Mouse (Mus musculus) lung, postnatal 0 days (tissue): ENCODE measurements around the gene Dusp5. TPM values are rescaled to one million over a fixed set of nuclear protein-coding genes. Genes with fewer than 3 reads are reported as not detected.
"Not testable (repeated sequence)": the region's sequence is repeated elsewhere in the genome, so short reads cannot be mapped to it uniquely, and the experiment has no call there.

ENCODE experiments used
- ATAC-seq: fragments of 200-750 bp; cut with Nextera tagmentation; 2 replicates; pipeline ENCODE4 v1.8.0; 2017; ENCODE audit warnings: moderate library complexity
- DNase-seq: peaks from one replicate; pipeline ENCODE4 v3.0.0-alpha.2; 2016; ENCODE audit warnings: low spot score
- H3K27ac ChIP-seq: fragments of 300-500 bp; sonication (generic); 2 replicates; pipeline ENCODE4 v1.5.1; 2014; ENCODE audit warnings: antibody characterized with exemption, mild to moderate bottlenecking, low read length, mixed read lengths
- H3K27me3 ChIP-seq: fragments of 300-500 bp; sonication (generic); replicated peaks from 2 replicates; pipeline ENCODE4 v1.6.1; 2014; ENCODE audit warnings: low read length, mixed read lengths; ENCODE audit not compliant: insufficient read depth
- H3K36me3 ChIP-seq: fragments of 300-500 bp; sonication (generic); 2 replicates; pipeline ENCODE4 v1.6.1; 2014; ENCODE audit warnings: low read length, mixed read lengths; ENCODE audit not compliant: insufficient read depth
- H3K4me1 ChIP-seq: fragments of 300-500 bp; sonication (generic); 2 replicates; pipeline ENCODE4 v1.6.1; 2014; ENCODE audit warnings: antibody characterized with exemption, low read depth, low read length, mixed read lengths; ENCODE audit not compliant: insufficient read depth
- H3K4me2 ChIP-seq: fragments of 300-500 bp; sonication (generic); replicated peaks from 2 replicates; pipeline ENCODE4 v1.6.1; 2014; ENCODE audit warnings: low read depth, mild to moderate bottlenecking, low read length, moderate library complexity, mixed read lengths
- H3K4me3 ChIP-seq: fragments of 300-500 bp; sonication (generic); 2 replicates; pipeline ENCODE4 v1.5.1; 2014; ENCODE audit warnings: low read depth, low read length
- H3K9ac ChIP-seq: fragments of 300-500 bp; sonication (generic); replicated peaks from 2 replicates; pipeline ENCODE4 v1.6.1; 2014; ENCODE audit warnings: low read depth, mild to moderate bottlenecking
- H3K9me3 ChIP-seq: fragments of 300-500 bp; sonication (generic); 2 replicates; pipeline ENCODE4 v1.6.1; 2016; ENCODE audit warnings: low read length, mixed read lengths
- CTCF ChIP-seq: IDR thresholded peaks from 2 replicates; pipeline ENCODE4 v1.5.1; 2016; ENCODE audit warnings: antibody characterized with exemption, mild to moderate bottlenecking
- EP300 ChIP-seq: IDR thresholded peaks from 2 replicates; pipeline ENCODE4 v1.6.1; 2016; ENCODE audit warnings: antibody characterized with exemption, mild to moderate bottlenecking, control low read depth
- WGBS: fragments of 180-500 bp; shearing (Covaris S2); extraction: QIAGEN DNeasy Blood & Tissue Kit; methylation state at CpG from one replicate; pipeline ENCODE4 v1.1.7; 2014; 5-methylcytosine and 5-hydroxymethylcytosine counted together
- polyA plus RNA-seq: library from polyadenylated mRNA; unstranded; fragments of >200 nt; fragmentation: Nextera tagmentation; extraction: Ambion mirVana; gene quantifications from 2 replicates; pipeline ENCODE4 v1.2.1, GENCODE M21; 2015

The Dusp5 gene
- polyA plus RNA-seq, 1 experiment from 2014 or later = 10.6 TPM

DNA sequence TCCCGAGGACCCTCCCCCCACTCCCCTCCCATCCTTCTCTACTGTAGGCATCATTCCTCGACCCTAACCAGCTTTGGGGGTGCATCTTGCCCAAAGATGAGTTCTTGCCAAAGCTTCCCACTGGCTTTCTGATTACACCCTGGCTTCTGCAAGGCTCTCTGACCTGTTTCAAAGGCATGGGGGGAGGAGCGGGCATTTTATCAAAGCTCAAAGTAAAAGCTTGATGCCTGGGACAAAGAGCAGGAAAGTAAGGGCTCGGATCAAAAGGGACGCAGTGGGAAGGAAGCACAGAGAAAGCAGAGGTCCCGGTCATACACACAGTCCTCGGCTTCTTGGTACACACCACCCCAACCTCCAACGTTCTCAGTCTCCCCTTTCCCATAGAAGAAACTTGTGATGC lies 45.2 kb downstream of the Dusp5 start:
- no peak for DNase-seq

DNA sequence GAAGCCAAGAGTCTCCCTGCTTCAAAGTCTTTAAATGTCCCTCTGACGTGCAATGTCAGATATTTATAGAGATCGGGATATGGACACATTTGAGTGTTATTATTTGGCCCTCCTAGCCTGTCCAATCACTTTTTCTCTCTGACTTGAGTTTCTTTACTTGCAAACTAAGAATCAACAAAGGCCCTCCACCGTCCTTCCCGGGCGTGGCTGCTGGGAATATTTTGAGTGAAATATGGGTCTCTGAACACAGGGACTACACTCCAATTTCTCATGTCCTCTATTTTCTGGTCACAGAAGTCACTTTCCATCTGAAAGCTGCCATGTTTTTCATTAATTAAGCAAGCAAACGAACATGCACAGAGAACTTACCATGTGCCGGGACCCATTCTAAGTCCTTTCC lies 45.6 kb downstream of the Dusp5 start:
- Histone ChIP-seq H3K4me1 (no peaks in the 10 kb centered on the region), H3K4me3 (no peak overlapping the region), H3K9me3 (no peaks in the 10 kb centered on the region), H3K9ac (no peak overlapping the region), H3K4me2 (no peak overlapping the region), H3K36me3 (no peaks in the 10 kb centered on the region), H3K27me3 (no peaks in the 10 kb centered on the region), H3K27ac (no peak overlapping the region)
- 80% methylated on average over 7 of the region's 7 CpGs for WGBS
- ATAC-seq = no peak
- TF ChIP-seq EP300 = no peak
- no peak for TF ChIP-seq CTCF
- no peak for DNase-seq

More for the DNA sequence above, 45.2 kb downstream of the Dusp5 start:
- H3K9me3 ChIP-seq = no peaks in the 10 kb centered on the region
- no peak for TF ChIP-seq EP300
- no peak for TF ChIP-seq CTCF
- 64% methylated on average over 8 of the region's 8 CpGs for WGBS
- no peaks in the 10 kb centered on the region for H3K27me3 ChIP-seq
- H3K36me3 ChIP-seq = no peaks in the 10 kb centered on the region
- no peak overlapping the region for H3K9ac ChIP-seq
- no peaks in the 10 kb centered on the region for H3K4me1 ChIP-seq
- ATAC-seq = no peak
- no peak overlapping the region for H3K27ac ChIP-seq
- no peak overlapping the region for H3K4me2 ChIP-seq
- no peak overlapping the region for H3K4me3 ChIP-seq

DNA sequence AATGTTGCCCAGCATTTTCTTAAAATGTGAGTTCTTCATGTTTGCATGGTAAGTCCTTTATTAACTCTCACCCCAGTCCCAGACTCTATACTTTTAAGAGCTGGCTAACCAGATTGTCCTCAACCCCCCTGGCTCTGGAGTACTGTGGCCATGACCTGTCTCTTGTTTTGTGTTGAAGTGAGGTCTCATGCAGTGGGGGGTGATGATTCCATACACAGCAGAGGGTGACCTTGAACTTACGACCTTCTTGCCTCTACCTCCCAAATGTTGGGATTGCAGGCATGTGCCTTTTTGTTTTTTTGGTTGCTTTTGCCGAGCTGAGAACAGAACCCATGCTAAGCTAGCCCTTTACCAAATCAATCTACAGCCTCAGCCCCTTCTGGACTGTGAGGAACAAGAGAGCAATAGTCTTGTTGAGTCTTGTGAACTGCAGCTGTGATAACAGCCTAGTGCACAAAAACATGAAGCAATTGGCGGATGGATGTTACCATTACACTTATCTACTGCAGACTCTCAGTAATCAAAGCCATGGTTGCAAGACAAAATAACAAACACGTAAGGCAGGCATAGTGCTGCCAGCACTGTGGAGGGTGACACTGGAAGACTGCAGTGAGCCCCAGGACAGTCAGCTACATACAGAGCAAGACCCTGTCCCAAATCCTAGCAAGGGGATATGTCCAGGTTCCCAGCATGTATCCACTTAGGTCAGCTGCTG lies 46.5 kb downstream of the Dusp5 start:
- H3K4me3 ChIP-seq = no peak overlapping the region
- DNase-seq = no peak
- WGBS = 72% methylated on average over 4 of the region's 4 CpGs
- ATAC-seq = peak; percentile 8; the same call in 1 of the 2 replicates
- no peaks in the 10 kb centered on the region for H3K9me3 ChIP-seq
- no peak overlapping the region; the same call in 1 of the 2 replicates for H3K4me2 ChIP-seq
- TF ChIP-seq CTCF (no peak), EP300 (no peak)
- no peaks in the 10 kb centered on the region for H3K27me3 ChIP-seq
- H3K36me3 ChIP-seq = no peaks in the 10 kb centered on the region
- H3K9ac ChIP-seq = no peak overlapping the region
- no peaks in the 10 kb centered on the region for H3K4me1 ChIP-seq
- H3K27ac ChIP-seq = no peak overlapping the region

DNA sequence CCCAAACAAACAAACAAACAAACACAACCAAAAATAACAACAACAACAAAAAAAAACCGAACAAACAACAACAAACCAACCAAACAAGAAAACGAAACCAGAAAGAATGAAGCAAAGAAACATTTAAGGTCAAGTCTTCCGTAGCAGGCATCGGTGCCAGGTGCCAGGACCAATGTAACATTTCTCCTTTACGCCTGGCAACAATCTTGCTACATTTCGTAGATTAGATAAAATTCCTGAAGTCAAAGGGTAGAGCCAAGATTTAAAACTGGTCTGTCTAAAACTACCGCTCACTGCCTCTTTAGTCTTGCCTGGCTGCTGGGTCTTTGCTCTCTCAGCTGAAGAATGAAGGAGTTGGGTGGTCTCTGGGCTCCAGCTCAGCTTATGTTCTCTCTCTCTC lies 47.2 kb downstream of the Dusp5 start:
- H3K4me2 ChIP-seq = peak overlapping the region; percentile 25
- no peaks in the 10 kb centered on the region for H3K4me1 ChIP-seq
- H3K27me3 ChIP-seq = no peaks in the 10 kb centered on the region
- H3K27ac ChIP-seq = no peak overlapping the region
- no peak overlapping the region for H3K9ac ChIP-seq
- DNase-seq (peak; percentile 56), ATAC-seq (no peak)
- H3K4me3 ChIP-seq = no peak overlapping the region
- H3K36me3 ChIP-seq = no peaks in the 10 kb centered on the region
- H3K9me3 ChIP-seq = no peaks in the 10 kb centered on the region
- TF ChIP-seq EP300 = 0 out of 2 replicates have a peak, but pooled peaks have one; percentile 42
- TF ChIP-seq CTCF = no peak
- WGBS = 33% methylated on average over 7 of the region's 7 CpGs

DNA sequence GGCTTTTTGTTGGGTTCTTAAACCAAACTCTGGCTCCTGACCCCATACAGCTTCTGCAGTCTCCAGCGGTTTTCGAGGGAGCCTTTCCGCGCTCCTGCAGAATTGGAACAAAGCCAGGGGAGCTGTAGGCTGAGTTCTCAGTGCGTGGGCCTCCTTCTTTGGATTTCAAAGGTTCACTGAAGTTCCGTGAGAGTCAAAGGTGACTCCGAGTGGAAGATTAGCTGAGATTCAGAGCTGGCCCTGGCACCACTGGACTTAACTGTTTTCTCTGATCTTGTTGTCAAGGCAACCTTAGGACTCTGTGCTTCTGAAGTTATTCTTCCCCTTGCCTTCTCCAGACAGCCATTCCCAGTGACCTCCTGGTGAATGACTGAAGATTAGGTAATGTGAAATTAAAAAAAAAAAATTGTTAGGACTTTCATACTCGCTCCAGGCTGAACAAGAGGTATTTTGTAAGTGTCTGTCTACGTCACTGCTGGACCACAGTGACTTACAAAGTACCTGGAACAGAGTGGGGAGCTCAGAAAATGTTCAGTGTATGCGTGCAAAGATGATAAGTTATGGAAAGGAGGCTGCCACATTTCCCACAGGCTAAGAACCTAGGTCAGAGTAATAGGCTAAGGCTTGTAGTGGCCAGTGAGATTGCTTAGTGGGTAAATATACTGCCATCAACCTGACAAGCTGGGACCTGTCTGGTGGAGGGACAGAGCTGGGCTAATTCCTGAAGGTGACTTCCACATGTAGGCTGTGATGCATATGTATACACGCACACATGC lies 48.3 kb downstream of the Dusp5 start:
- H3K9me3 ChIP-seq = no peaks in the 10 kb centered on the region
- H3K27me3 ChIP-seq = no peaks in the 10 kb centered on the region
- peak; percentile 19; the same call in 1 of the 2 replicates for ATAC-seq
- no peak overlapping the region for H3K9ac ChIP-seq
- no peak overlapping the region for H3K4me3 ChIP-seq
- no peak overlapping the region for H3K27ac ChIP-seq
- no peaks in the 10 kb centered on the region for H3K36me3 ChIP-seq
- WGBS = 33% methylated on average over 11 of the region's 11 CpGs
- H3K4me2 ChIP-seq = no peak overlapping the region
- no peaks in the 10 kb centered on the region for H3K4me1 ChIP-seq
- TF ChIP-seq EP300 (no peak), CTCF (no peak)
- DNase-seq = peak; percentile 36

DNA sequence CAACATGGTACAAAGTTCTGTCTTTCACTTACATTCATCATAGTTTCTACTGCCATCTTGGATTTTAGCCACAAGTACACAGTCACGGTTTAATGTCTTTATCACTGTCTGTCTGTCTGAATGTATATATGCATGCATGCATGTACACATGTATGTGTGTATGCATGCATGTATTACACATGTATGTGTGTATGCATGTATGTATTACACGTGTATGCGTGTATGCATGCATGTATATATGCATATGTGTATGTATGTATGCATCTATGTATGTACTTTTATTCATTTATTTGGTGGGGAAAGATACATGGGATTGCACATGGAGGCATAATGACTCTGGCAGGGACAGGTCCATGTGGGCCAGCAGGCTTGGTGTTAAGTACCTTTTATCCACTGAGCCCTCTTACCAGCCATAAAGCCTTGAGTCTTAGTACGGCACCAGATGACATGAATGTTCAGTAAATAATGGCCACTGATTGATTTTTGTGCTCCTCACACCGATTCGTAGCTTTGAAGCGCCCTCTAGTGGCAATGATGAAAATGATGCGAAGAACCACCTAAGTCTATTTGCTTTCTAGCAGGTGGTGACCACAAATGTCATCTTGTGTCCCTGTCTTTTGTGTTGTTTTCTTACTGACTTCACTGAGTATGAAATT lies 49.8 kb downstream of the Dusp5 start:
- Histone ChIP-seq H3K4me1 (no peaks in the 10 kb centered on the region), H3K36me3 (no peaks in the 10 kb centered on the region), H3K9me3 (no peaks in the 10 kb centered on the region), H3K9ac (no peak overlapping the region), H3K27me3 (no peaks in the 10 kb centered on the region), H3K4me3 (no peak overlapping the region), H3K4me2 (no peak overlapping the region), H3K27ac (no peak overlapping the region)
- ATAC-seq = peak; percentile 55; the same call in 1 of the 2 replicates
- peak; percentile 81 for DNase-seq
- WGBS = 12% methylated on average over 8 of the region's 8 CpGs
- TF ChIP-seq CTCF = peak; percentile 91
- no peak for TF ChIP-seq EP300

DNA sequence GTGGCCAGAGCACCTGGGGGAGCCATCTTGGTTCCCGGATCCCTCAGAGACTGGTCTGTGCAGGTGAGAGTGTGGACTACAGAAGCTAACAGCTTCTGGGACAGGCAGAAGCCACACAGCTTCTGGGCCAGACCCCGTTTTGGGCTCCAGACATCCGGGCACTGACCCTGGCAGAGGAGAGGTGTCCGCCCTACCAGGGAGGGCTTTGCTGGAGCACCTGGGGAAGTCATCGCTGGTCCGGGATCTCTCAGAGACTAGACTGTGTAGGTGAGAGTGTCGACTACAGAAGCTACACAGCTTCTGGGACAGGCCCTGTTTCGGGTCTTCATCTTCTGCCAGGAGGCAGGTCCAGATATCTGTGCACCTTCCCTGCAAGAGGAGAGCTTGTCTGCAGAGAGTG lies 51.4 kb downstream of the Dusp5 start:
- WGBS = 83% methylated on average over 8 of the region's 8 CpGs
- not testable (repeated sequence) for H3K4me1 ChIP-seq, DNase-seq, H3K27ac ChIP-seq, H3K9me3 ChIP-seq, H3K9ac ChIP-seq, H3K4me3 ChIP-seq, ATAC-seq, H3K36me3 ChIP-seq, H3K27me3 ChIP-seq, H3K4me2 ChIP-seq

DNA sequence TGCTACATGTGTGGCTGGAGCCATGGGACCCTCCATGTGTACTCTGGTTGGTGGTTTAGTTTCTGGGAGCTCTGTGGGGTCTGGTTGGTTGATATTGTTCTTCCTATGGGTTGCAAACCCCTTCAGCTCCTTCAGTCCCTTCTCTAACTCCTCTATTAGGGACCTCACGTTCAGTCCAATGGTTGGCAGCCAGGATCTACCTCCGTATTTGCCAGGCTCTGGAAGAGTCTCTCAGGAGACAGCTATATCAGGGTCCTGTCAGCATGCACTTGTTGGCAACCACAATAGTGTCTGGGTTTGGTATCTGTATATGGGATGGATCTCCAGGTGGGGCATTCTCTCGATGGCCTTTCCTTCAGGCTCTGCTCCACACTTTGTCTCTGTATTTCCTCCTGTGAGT lies 58.8 kb downstream of the Dusp5 start:
- H3K27ac ChIP-seq, ATAC-seq, H3K27me3 ChIP-seq, H3K9ac ChIP-seq, H3K36me3 ChIP-seq, H3K9me3 ChIP-seq, H3K4me1 ChIP-seq, H3K4me2 ChIP-seq, DNase-seq, H3K4me3 ChIP-seq: not testable (repeated sequence)
- WGBS = 84% methylated on average over 3 of the region's 3 CpGs

DNA sequence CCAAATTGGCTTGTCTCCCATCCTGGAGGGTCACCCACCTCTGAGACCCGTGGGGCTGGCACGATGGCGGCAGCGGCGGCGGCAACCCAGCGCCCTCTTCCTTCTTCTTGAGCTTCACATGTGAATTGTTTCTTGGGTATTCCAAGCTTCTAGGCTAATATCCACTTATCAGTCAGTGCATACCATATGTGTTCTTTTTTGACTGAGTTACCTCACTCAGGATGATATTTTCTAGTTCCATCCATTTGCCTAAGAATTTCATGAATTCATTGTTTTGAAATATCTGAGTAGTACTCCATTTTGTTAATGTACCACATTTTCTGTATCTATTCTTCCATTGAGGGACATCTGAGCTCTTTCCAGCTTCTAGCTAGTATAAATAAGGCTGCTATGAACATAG lies 60.1 kb downstream of the Dusp5 start, which contains the start of gene Nutf2-ps1:
TSS of gene Nutf2-ps1 (minus strand) at position 101 of the 400 bp plus-strand sequence.
- not testable (repeated sequence) for H3K4me3 ChIP-seq, DNase-seq, H3K9ac ChIP-seq, H3K4me1 ChIP-seq, H3K9me3 ChIP-seq, H3K27ac ChIP-seq, H3K36me3 ChIP-seq, H3K27me3 ChIP-seq, ATAC-seq, H3K4me2 ChIP-seq
- WGBS = 97% methylated on average over 7 of the region's 7 CpGs
